Mouse (Mus musculus) c-Kit-positive CD71-negative TER-119-negative erythroid progenitor cells, embryonic 14.5 days (primary cell): ENCODE data around the gene Col25a1.

Source experiments
- DNase-seq: peaks from one replicate; pipeline ENCODE4 v3.0.0-alpha.2; 2013; ENCODE audit warnings: low read depth

The Col25a1 gene

GRCm38 (mm10) chr3:130252355-130252754 is 121.1 kb downstream of the Col25a1 start:
- no peak for DNase-seq

- no peak for DNase-seq
Measured at GRCm38 (mm10) chr3:130256059-130256458, 124.8 kb downstream of the Col25a1 start.

- no peak for DNase-seq
Measured at GRCm38 (mm10) chr3:130256610-130257009, 125.3 kb downstream of the Col25a1 start.

DNA sequence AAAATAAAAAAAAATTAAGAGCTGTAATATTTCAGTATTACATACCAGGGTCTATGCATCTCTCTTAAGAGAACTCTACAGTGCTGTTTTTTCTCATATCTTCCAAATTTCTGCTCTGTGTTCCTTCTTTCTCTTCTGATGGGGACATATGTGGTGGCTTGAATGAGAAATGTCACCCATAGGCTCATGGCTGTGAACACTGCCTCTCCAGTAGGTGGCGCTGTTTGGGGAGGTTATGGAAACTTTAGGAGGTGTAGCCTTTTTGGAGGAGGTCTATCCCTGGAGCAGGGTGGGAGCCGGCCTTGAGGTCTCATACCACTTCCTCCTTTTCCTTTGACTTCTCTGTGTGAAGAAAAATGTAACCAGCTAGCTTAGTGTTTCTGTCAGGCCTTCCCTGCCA is 128.4 kb downstream of the Col25a1 start:
- no peak for DNase-seq

GRCm38 (mm10) chr3:130260316-130260715 is 129.0 kb downstream of the Col25a1 start:
- DNase-seq: no peak

GRCm38 (mm10) chr3:130265104-130265503 is 133.8 kb downstream of the Col25a1 start:
- no peak for DNase-seq

- DNase-seq: no peak
Measured at GRCm38 (mm10) chr3:130270509-130270908, 139.2 kb downstream of the Col25a1 start.

DNA sequence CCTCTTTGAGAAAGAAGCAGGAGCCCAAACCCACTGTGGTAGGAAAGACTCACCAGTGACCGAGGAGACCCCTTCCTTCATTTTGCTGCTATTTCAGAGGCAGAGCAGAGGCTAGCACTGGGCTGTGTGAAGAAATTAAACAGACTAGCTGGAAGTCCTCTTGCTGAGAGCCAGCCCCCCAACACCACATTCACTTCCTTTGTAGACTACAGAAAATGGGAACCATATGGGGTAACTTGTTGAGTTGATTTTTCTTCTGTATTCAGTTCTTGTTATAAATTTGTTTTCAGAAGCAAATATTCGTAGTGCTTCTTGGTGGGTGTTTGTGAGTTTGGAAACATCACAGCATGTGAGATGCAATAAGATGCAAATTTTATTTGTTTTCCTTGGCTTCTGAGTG is 142.6 kb downstream of the Col25a1 start:
- no peak for DNase-seq

GRCm38 (mm10) chr3:130278298-130279050 is 147.2 kb downstream of the Col25a1 start:
- DNase-seq: no peak

DNA sequence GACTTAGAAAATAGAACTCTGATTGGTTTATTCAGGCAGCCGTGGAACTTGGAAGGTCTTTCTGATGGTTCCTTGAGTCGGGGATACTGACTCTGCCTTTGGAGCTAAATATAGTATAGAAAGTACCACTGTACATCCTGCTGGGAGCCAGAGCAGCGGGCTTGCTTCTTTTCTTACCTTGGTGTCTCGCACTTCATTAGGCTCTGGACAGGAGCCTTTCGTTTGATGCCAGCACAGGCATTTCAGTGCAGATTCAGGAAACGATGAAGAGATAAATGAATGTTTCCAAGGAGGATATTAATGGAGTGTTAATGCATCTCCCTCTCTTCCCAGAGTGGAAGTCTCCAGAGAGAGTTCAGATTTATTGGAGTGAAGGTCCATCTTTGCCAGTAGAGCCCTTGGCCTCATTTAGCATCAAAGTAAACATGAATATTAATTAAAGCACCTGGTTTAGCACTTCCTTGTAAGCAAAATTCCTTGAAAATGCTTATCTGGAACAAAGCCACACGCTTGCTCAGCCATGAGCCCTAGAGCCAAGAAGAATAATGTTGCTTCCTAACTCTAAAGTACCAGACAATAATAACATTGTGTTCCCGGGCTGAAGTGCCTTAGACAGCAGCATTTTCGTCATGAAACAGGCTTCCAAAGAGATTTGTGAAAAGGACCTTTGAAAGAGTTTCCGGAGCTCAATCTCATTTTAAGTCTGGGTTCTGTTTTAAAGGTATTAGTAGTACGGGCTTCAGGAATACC is 151.9 kb downstream of the Col25a1 start:
- DNase-seq: no peak

DNA sequence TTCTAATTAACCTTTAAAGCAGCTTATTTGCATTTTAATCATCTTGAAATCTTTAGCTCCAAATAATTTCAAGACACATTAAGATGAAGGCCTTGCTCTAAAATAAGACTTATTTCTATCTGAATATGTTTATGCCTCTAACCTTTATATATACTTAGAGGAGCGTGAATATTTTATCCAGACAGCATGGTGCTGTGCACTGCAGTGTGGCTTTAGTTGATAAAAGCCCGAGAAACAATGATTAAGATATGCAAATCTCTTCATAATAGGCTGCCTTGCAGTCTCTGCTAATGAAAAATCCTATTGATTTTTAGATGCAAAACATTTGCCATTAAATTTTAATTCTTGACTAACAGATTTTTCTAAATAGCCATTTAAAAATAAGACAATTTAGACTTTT is 156.8 kb downstream of the Col25a1 start:
- no peak for DNase-seq

GRCm38 (mm10) chr3:130288756-130289155 is 157.5 kb downstream of the Col25a1 start:
- DNase-seq: no peak

DNA sequence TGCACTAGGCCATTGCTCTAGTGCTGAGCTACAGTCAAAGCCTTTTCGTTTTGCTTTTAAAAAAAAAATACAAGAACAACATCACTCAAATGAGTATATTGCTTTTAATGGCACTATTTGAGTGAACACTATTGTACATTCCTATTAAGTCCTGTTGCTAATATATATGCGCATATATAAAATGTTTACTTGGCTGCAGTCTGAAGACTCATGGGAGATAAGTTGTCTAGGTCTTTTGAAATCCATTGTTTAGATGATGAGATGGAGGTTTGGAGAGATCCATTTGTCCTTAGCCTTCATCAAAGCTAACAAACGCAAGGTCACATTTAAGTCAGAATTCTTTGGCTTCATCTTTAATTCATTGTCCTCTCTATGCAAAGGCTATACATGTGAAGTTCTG is 157.9 kb downstream of the Col25a1 start:
- no peak for DNase-seq

- DNase-seq: no peak
Measured at GRCm38 (mm10) chr3:130290175-130290574, 158.9 kb downstream of the Col25a1 start.

- no peak for DNase-seq
Measured at GRCm38 (mm10) chr3:130290672-130291071, 159.4 kb downstream of the Col25a1 start.

DNA sequence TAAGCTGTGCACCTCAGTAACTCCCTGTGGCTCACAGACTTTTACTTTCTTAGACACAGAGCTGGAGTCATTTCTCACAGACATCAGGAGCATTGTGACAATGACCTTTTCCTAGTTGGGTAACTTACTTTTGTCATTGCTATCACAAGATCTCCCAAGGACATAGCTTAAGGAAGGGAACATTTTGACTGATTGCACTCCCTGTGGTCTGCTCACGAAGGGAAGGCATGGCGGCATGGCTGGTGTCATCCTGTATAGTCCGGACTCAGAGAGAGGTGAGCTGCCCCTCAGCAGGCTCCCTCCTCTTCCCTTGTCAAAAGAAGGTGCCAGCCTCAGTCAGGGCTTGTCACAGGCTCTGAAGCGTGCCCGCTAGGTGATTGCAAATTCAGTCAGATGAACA is 160.6 kb downstream of the Col25a1 start:
- DNase-seq: no peak

- no peak for DNase-seq
Measured at GRCm38 (mm10) chr3:130300530-130300929, 169.2 kb downstream of the Col25a1 start.

DNA sequence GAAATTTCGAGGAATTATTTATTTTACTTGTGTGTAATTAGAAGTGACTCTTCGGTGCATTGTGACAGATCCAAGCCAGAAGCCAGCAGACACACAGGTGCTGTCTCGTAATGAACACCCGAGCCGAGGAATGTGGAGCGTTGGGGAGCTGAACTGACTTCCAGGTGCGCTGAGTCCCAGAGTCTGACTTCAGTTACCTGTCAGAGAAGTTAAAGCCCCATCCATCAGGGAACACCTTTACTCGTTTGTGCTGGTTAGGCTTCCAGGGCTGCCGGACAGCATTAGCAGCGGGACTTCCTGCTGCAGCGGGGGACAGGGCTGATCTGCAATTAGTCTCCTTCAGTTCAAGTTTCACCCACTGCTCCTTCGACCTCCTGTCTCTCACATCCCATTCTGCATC is 172.3 kb downstream of the Col25a1 start:
- DNase-seq: no peak

GRCm38 (mm10) chr3:130304827-130305226 is 173.5 kb downstream of the Col25a1 start:
- no peak for DNase-seq

GRCm38 (mm10) chr3:130305686-130306085 is 174.4 kb downstream of the Col25a1 start:
- DNase-seq: no peak

GRCm38 (mm10) chr3:130309277-130309676 is 178.0 kb downstream of the Col25a1 start:
- DNase-seq: no peak

GRCm38 (mm10) chr3:130310694-130311305 is 179.5 kb downstream of the Col25a1 start:
- DNase-seq: no peak

DNA sequence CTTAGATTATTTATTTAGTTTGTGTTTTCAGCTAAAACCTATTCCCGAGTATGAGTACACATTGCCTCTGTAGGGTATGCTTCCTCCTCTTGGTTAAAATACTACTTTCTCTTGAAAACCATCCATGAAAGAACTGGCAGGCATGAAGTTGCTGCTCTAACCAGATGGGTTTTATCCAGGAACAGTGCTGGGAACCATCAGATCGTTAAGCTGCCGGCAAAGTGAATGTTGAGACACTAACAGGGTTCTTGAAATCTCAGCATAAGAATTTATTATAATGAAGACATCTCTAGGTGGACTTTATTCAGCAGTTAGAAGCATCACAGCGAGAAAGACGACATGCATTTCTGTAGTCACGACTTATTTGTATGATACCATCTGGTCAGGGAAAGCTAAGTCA is 181.9 kb downstream of the Col25a1 start:
- DNase-seq: no peak
